Mouse (Mus musculus) bone marrow macrophage, adult 2 months (primary cell): ENCODE measurements around the gene Scaf11. TPM values are rescaled to one million over a fixed set of nuclear protein-coding genes. Genes with fewer than 3 reads are reported as not detected.
"Not testable (repeated sequence)": the region's sequence is repeated elsewhere in the genome, so short reads cannot be mapped to it uniquely, and the experiment has no call there.

Experiments used
- H3K27ac ChIP-seq: 2 replicates; pipeline ENCODE4 v1.5.1; 2012; ENCODE audit warnings: low read depth, low read length; ENCODE audit not compliant: insufficient read depth
- H3K4me1 ChIP-seq: 2 replicates; pipeline ENCODE4 v1.6.1; 2012; ENCODE audit warnings: low read length; ENCODE audit not compliant: control insufficient read depth, insufficient read depth
- H3K4me3 ChIP-seq: 2 replicates; pipeline ENCODE4 v1.5.1; 2012; ENCODE audit warnings: mild to moderate bottlenecking, low read length, moderate library complexity; ENCODE audit not compliant: insufficient read depth
- CTCF ChIP-seq: IDR thresholded peaks from 2 replicates; pipeline ENCODE4 v1.5.1; 2012; ENCODE audit warnings: low read depth, mild to moderate bottlenecking, low read length, moderate library complexity
- POLR2A ChIP-seq: IDR thresholded peaks from 2 replicates; pipeline ENCODE4 v1.6.1; 2012; ENCODE audit warnings: mild to moderate bottlenecking, low read depth, low read length, borderline replicate concordance
- polyA plus RNA-seq: library from polyadenylated mRNA; stranded (reverse); fragments of >200 nt; gene quantifications from 2 replicates; pipeline ENCODE4 v1.2.4, GENCODE M21; 2012; ENCODE audit not compliant: missing spikeins, insufficient read depth, insufficient read length

Scaf11 gene
- polyA plus RNA-seq, 1 experiment = 56.0 TPM

GRCm38 (mm10) chr15:96455595-96456214 lies 4.9 kb downstream of the Scaf11 start:
- no peak overlapping the region for H3K4me3 ChIP-seq
- TF ChIP-seq POLR2A (no peak), CTCF (no peak)
- no peak overlapping the region for H3K27ac ChIP-seq
- peaks cover 17% of the 10 kb centered on the region for H3K4me1 ChIP-seq

- Histone ChIP-seq H3K4me3 (no peak overlapping the region), H3K4me1 (peaks cover 15% of the 10 kb centered on the region), H3K27ac (no peak overlapping the region)
- TF ChIP-seq CTCF (no peak), POLR2A (no peak)
Measured at GRCm38 (mm10) chr15:96453346-96453745, 7.3 kb downstream of the Scaf11 start.

GRCm38 (mm10) chr15:96448656-96449299 lies 11.9 kb downstream of the Scaf11 start:
- H3K4me1 ChIP-seq = peaks cover 2% of the 10 kb centered on the region; the same call in 1 of the 2 replicates
- TF ChIP-seq POLR2A = no peak
- H3K4me3 ChIP-seq = no peak overlapping the region
- no peak overlapping the region for H3K27ac ChIP-seq

- Histone ChIP-seq H3K27ac (no peak overlapping the region), H3K4me1 (peaks cover 2% of the 10 kb centered on the region; the same call in 1 of the 2 replicates), H3K4me3 (no peak overlapping the region)
- no peak for TF ChIP-seq CTCF
- TF ChIP-seq POLR2A = no peak
Measured at GRCm38 (mm10) chr15:96446785-96447184, 13.9 kb downstream of the Scaf11 start.

GRCm38 (mm10) chr15:96441480-96441879 lies 19.2 kb downstream of the Scaf11 start:
- not testable (repeated sequence) for H3K4me3 ChIP-seq, H3K27ac ChIP-seq, H3K4me1 ChIP-seq

- TF ChIP-seq POLR2A (no peak), CTCF (no peak)
- Histone ChIP-seq H3K4me1 (no peaks in the 10 kb centered on the region), H3K4me3 (no peak overlapping the region), H3K27ac (no peak overlapping the region)
Measured at GRCm38 (mm10) chr15:96434202-96434601, 26.4 kb downstream of the Scaf11 start.

- Histone ChIP-seq H3K27ac (no peak overlapping the region), H3K4me3 (no peak overlapping the region), H3K4me1 (no peaks in the 10 kb centered on the region)
- TF ChIP-seq CTCF (no peak), POLR2A (no peak)
Measured at GRCm38 (mm10) chr15:96419920-96420319, 40.7 kb downstream of the Scaf11 start.

- Histone ChIP-seq H3K4me3 (no peak overlapping the region), H3K4me1 (no peaks in the 10 kb centered on the region), H3K27ac (no peak overlapping the region)
- TF ChIP-seq CTCF (no peak), POLR2A (no peak)
Measured at GRCm38 (mm10) chr15:96418161-96418560, 42.5 kb downstream of the Scaf11 start.

GRCm38 (mm10) chr15:96408717-96409121 lies 51.9 kb downstream of the Scaf11 start:
- Histone ChIP-seq H3K4me1 (peaks cover 2% of the 10 kb centered on the region; the same call in 1 of the 2 replicates), H3K4me3 (no peak overlapping the region), H3K27ac (no peak overlapping the region)
- no peak for TF ChIP-seq CTCF
- no peak for TF ChIP-seq POLR2A

GRCm38 (mm10) chr15:96407151-96407550 lies 53.5 kb downstream of the Scaf11 start:
- H3K4me3 ChIP-seq = no peak overlapping the region
- TF ChIP-seq CTCF (no peak), POLR2A (no peak)
- H3K27ac ChIP-seq = no peak overlapping the region
- H3K4me1 ChIP-seq = peaks cover 2% of the 10 kb centered on the region; the same call in 1 of the 2 replicates

- Histone ChIP-seq H3K27ac (no peak overlapping the region), H3K4me1 (peaks cover 2% of the 10 kb centered on the region; the same call in 1 of the 2 replicates), H3K4me3 (no peak overlapping the region)
- TF ChIP-seq POLR2A (no peak), CTCF (no peak)
Measured at GRCm38 (mm10) chr15:96406253-96406652, 54.4 kb downstream of the Scaf11 start.
